Mouse (Mus musculus) embryonic stem cell, embryonic (primary cell): Measurements from ENCODE around the gene Snx5.

Experiments used
- CTCF ChIA-PET, 4 experiments: fragments of 300-600 bp in 2 of 4; fragments of 350-600 bp in 2 of 4; sonication (Branson Sonifier 250); formaldehyde crosslinking; loops; one replicate each; lab custom pipeline; 2022; ENCODE audit warnings: inconsistent platforms in 2 of 4; lab: Charles Lee
- POLR2A ChIA-PET, 4 experiments: fragments of 300-600 bp in 2 of 4; fragments of 350-600 bp in 2 of 4; sonication (Branson Sonifier 250); formaldehyde crosslinking; loops; one replicate each; lab custom pipeline; 2022; ENCODE audit warnings: antibody characterized with exemption in 4 of 4, inconsistent platforms in 1 of 4; lab: Charles Lee

Gene Snx5

GRCm38 (mm10) chr2:144246270-144246669, 24.4 kb downstream of the Snx5 start:
- CTCF ChIA-PET = no interaction called here
- POLR2A ChIA-PET = interaction anchor here in 3 of 4 experiments (0.7 to 20.2 kb wide), 19 partner anchors 8 to 383 kb away, joined by 3 to 559 read pairs (median 4); partner anchors contain the start of genes Mgme1 (in 2 of the 3), Snx5 (in 2 of the 3), Bfsp1 (in 1 of the 3) and Dstn (in 1 of the 3)

- POLR2A ChIA-PET = interaction anchor here in 2 of 4 experiments (0.7 to 20.2 kb wide), 16 partner anchors 9 to 382 kb away, joined by 3 to 559 read pairs (median 4); partner anchors contain the start of genes Mgme1 (in 2 of the 2), Snx5 (in 2 of the 2), Bfsp1 (in 1 of the 2) and Dstn (in 1 of the 2)
- CTCF ChIA-PET = interaction anchor here in 2 of 4 experiments (0.7 to 1.0 kb wide), 2 partner anchors 59 to 298 kb away, joined by 3 read pairs; no protein-coding TSS in a partner anchor
Observed at GRCm38 (mm10) chr2:144245464-144245863, 25.2 kb downstream of the Snx5 start.

GRCm38 (mm10) chr2:144240095-144240899, 30.4 kb downstream of the Snx5 start:
- POLR2A ChIA-PET = interaction anchor here in 2 of 4 experiments (0.8 to 0.9 kb wide), 3 partner anchors 10 to 34 kb away, joined by 3 to 4 read pairs (median 3); no protein-coding TSS in a partner anchor
- CTCF ChIA-PET = interaction anchor here in 1 of 4 experiments (0.7 kb wide), 1 partner anchor 106 kb away, joined by 4 read pairs; no protein-coding TSS in a partner anchor

GRCm38 (mm10) chr2:144239318-144239717, 31.4 kb downstream of the Snx5 start:
- ChIA-PET POLR2A (no interaction called here), CTCF (no interaction called here)

GRCm38 (mm10) chr2:144238341-144238740, 32.4 kb downstream of the Snx5 start:
- CTCF ChIA-PET = no interaction called here
- POLR2A ChIA-PET = interaction anchor here in 1 of 4 experiments (1.0 to 1.6 kb wide), 6 partner anchors 8 to 16 kb away, joined by 3 to 9 read pairs (median 4); no protein-coding TSS in a partner anchor

- POLR2A ChIA-PET = interaction anchor here in 2 of 4 experiments (0.7 to 6.4 kb wide), 6 partner anchors 9 to 40 kb away, joined by 3 to 46 read pairs (median 5); no protein-coding TSS in a partner anchor
- CTCF ChIA-PET = no interaction called here
Observed at GRCm38 (mm10) chr2:144236791-144237584, 33.7 kb downstream of the Snx5 start.

GRCm38 (mm10) chr2:144235776-144236175, 34.9 kb downstream of the Snx5 start:
- ChIA-PET CTCF (interaction anchor here in 1 of 4 experiments (0.7 kb wide), 1 partner anchor 109 kb away, joined by 4 read pairs; no protein-coding TSS in a partner anchor), POLR2A (interaction anchor here in 1 of 4 experiments (0.6 to 6.4 kb wide), 5 partner anchors 11 to 95 kb away, joined by 3 to 46 read pairs (median 3); no protein-coding TSS in a partner anchor)

- POLR2A ChIA-PET = interaction anchor here in 1 of 4 experiments (6.4 kb wide), 1 partner anchor 13 kb away, joined by 46 read pairs; no protein-coding TSS in a partner anchor
- CTCF ChIA-PET = interaction anchor here in 1 of 4 experiments (0.8 kb wide), 1 partner anchor 17 kb away, joined by 3 read pairs; no protein-coding TSS in a partner anchor
Observed at GRCm38 (mm10) chr2:144233534-144233933, 37.2 kb downstream of the Snx5 start.

- CTCF ChIA-PET = interaction anchor here in 1 of 4 experiments (0.9 kb wide), 1 partner anchor 73 kb away, joined by 3 read pairs; no protein-coding TSS in a partner anchor
- POLR2A ChIA-PET = interaction anchor here in 2 of 4 experiments (0.9 to 6.4 kb wide), 4 partner anchors 11 to 21 kb away, joined by 3 to 46 read pairs (median 6); no protein-coding TSS in a partner anchor
Observed at GRCm38 (mm10) chr2:144231115-144231514, 39.6 kb downstream of the Snx5 start.

GRCm38 (mm10) chr2:144230498-144230897, 40.2 kb downstream of the Snx5 start:
- ChIA-PET POLR2A (interaction anchor here in 2 of 4 experiments (0.9 to 6.4 kb wide), 4 partner anchors 7 to 17 kb away, joined by 4 to 46 read pairs (median 6); no protein-coding TSS in a partner anchor), CTCF (no interaction called here)

GRCm38 (mm10) chr2:144229647-144230046, 41.1 kb downstream of the Snx5 start:
- ChIA-PET POLR2A (interaction anchor here in 1 of 4 experiments (0.9 to 1.3 kb wide), 2 partner anchors 8 to 18 kb away, joined by 3 to 4 read pairs; no protein-coding TSS in a partner anchor), CTCF (no interaction called here)

GRCm38 (mm10) chr2:144228521-144229346, 42.0 kb downstream of the Snx5 start:
- ChIA-PET POLR2A (interaction anchor here in 1 of 4 experiments (0.7 to 0.9 kb wide), 2 partner anchors 11 to 18 kb away, joined by 3 read pairs; no protein-coding TSS in a partner anchor), CTCF (interaction anchor here in 1 of 4 experiments (0.6 to 0.7 kb wide), 3 partner anchors 14 to 218 kb away, joined by 3 to 4 read pairs (median 3); no protein-coding TSS in a partner anchor)

- CTCF ChIA-PET = no interaction called here
Observed at GRCm38 (mm10) chr2:144226906-144227586, 43.7 kb downstream of the Snx5 start.

GRCm38 (mm10) chr2:144224351-144224750, 46.4 kb downstream of the Snx5 start:
- POLR2A ChIA-PET = interaction anchor here (0.6 to 1.7 kb wide), 7 partner anchors 25 to 314 kb away, joined by 3 to 4 read pairs (median 4); partner anchors contain the start of genes Dstn (in 2 of the 4) and Rrbp1 (in 1 of the 4)

More at GRCm38 (mm10) chr2:144226906-144227586, 43.7 kb downstream of the Snx5 start:
- POLR2A ChIA-PET = interaction anchor here in 1 of 4 experiments (0.8 kb wide), 2 partner anchors 25 to 51 kb away, joined by 3 read pairs; no protein-coding TSS in a partner anchor

GRCm38 (mm10) chr2:144215601-144216000, 55.1 kb downstream of the Snx5 start:
- POLR2A ChIA-PET = interaction anchor here in 2 of 4 experiments (0.5 to 2.8 kb wide), 12 partner anchors 10 to 465 kb away, joined by 3 to 10 read pairs (median 5); partner anchors contain the start of genes Dstn (in 1 of the 2), Rrbp1 (in 1 of the 2) and Sec23b (in 1 of the 2)

More at GRCm38 (mm10) chr2:144224351-144224750, 46.4 kb downstream of the Snx5 start:
- CTCF ChIA-PET = no interaction called here

More at GRCm38 (mm10) chr2:144215601-144216000, 55.1 kb downstream of the Snx5 start:
- CTCF ChIA-PET = interaction anchor here in 3 of 4 experiments (0.5 to 1.3 kb wide), 14 partner anchors 14 to 1057 kb away, joined by 3 to 12 read pairs (median 4); partner anchors contain the start of gene Rrbp1 (in 1 of the 3)
